Mouse (Mus musculus) layer of hippocampus, postnatal 36 days (tissue): ENCODE data around the gene Zfp949. TPM values are rescaled to one million over a fixed set of nuclear protein-coding genes. Genes with fewer than 3 reads are reported as not detected.
A peak's percentile ranks its signal among the peaks of the same experiment; 100 is the strongest.

Experiments used
- DNase-seq, 2 experiments: peaks; one replicate each; pipeline ENCODE4 v3.0.0; 2022
- total RNA-seq, 2 experiments: library from RNA; stranded (reverse); gene quantifications; 2 replicates each; pipeline ENCODE4 v1.2.3; 2021

The Zfp949 gene
- 10 to 100 TPM; 22.4 to 24.7 TPM for total RNA-seq

DNA sequence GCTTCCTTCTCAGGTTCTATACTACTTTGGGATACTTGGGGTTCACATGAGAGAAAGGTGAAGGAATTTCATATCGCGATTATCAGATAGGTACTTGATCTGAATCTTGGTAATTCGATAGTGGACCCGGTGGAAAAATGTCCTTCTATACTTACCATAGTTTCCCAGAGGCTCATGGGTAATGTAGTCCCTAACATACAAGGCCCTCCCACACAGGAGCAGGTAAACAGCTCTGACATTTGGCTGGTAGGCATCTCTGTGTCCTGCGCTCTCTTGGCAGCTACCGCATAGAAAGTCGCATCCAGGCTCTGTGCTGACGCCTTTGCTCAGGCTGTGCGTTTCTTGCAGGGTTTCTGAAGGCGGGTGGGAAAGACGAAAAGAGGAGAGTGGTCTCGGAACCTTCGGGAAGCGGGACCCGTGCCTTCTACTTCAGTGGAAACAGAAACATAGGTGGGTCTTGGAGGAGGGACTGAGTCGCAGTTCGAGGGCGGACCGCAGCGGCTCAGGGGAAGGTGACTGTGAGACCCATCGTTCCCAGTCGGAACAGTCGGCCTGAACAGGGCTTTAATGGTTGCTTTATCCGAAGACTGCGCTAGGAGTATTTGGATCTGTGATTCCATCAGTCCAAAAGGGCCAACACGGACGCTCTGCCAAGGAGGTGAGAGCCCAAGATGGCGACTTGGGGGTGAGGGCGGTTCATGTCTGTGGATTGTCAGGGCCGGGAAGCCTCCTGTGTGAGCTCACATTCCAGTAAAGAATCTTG is at the start of gene Zfp949:
TSS of gene Zfp949 (plus strand) at position 170 of the 763 bp plus-strand sequence.
- DNase-seq, result peak; percentile 74 to 79

DNA sequence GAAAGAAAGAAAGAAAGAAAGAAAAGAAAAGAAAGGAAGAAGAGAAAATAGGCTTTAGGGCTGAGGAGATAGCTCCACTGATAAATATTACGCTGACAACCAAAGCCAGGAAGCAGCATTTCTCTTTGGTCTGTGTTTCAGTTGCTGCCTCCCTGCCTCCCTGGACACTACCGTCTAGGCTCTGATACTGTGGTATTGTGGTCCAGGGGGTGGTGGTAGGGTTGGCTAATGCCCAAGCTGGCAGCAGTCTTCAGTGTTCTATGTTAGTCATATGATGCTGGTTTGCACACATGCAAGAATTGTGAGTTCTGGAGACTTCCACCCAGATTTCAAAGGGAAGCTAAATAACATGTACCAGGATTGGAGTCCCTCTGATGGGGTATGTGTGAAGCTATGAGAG is 47.7 kb upstream of the Zfp949 start:
- no peak for DNase-seq

DNA sequence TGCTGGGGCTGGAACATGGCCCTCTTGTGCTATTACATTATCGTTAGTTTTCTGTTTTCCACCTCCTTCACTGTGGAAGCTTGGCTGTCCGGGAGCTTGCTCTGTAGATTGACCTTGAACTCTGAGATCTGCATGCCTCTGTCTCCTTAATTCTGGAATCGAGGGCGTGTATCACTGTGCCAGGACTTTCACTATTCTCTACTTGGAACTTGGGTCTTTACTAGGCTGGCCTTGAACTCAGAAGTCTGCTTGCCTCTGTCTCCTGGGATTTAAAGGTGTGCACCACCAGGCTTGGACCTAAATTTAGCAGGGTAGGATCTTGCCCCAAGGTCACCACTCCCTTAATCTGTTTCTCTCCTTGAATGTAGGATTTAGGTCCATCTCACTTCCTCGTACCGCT is 46.0 kb upstream of the Zfp949 start:
- no peak for DNase-seq

DNA sequence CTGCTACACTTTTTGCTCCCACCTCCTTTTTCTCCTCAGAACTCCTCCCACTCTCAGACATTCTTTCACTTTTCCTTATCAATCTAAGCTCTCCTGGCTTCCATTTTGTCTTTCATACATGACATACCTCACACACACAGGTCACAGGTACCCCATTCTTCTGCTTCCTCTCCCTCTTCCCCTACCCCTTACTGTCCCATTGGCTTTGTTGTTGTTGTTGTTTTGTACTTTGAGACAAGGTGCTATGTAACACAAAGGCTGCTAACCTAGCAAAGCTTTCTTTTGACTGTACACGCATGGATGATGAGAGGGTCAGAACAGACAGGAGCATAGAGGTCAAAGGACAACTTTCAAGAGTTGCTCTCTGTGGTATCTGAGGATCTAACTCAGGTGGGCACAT is 32.3 kb upstream of the Zfp949 start:
- no peak for DNase-seq

DNA sequence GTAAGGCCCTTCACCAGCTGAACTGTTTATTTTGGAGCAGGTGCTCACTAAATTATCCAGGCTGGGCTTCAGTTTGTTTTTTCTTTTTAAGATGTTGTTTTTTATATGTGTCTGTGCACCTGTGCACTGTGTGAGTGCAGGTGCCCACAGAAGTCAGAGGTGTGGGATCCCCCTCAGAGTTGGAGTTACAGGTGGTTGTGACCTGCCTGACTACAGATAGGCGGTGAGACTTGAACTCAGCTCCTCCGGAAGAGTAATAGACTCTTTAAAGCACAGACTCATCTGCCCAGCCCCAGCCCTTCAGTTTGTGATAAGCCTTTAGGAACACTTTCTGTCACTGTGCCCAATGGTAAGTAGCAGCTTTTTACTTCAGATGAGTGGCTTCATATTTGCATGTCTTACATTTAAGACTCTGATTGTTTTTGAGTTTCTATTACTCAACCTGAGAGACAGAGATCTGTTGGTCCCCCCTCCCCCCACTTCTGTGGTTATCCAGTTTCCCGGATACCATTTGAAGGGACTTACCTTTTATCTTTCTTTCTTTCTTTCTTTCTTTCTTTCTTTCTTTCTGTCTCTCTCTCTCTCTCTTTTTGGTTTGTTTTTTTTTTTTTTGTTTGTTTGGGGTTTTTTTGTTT is 31.3 kb upstream of the Zfp949 start:
- no peak for DNase-seq

DNA sequence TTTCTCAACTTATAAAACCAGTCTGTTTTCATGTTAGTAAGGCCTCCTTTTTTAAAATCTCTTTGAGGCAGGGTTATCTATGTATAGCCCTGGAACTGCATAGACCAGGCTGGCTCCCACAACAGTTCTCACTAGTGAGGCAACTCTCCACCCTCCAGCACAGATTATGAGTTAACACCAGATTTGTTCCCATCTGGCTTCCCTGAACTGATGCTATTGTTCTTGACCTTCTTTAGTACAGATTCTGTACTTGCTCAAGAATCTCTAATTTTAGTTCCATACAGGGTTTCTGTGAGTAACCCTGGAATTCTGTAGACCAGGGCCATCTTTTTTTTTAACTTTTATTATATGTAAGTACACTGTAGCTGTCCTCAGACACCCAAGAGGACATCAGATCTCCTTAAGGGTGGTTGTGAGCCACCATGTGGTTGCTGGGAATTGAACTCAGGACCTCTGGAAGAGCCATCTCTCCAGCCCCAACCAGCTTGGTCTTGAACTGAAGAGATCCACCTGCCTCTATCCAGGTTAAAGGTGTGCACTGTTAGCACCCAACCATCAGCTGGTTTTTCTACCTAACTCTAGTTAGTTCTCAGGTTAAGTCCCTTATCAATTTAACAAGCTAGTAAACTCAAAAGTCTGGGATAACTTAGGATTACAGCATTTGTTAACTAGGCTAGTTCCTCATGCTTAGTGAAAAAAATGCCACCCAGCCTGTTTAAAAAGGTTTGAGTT is 28.3 kb upstream of the Zfp949 start:
- no peak for DNase-seq

DNA sequence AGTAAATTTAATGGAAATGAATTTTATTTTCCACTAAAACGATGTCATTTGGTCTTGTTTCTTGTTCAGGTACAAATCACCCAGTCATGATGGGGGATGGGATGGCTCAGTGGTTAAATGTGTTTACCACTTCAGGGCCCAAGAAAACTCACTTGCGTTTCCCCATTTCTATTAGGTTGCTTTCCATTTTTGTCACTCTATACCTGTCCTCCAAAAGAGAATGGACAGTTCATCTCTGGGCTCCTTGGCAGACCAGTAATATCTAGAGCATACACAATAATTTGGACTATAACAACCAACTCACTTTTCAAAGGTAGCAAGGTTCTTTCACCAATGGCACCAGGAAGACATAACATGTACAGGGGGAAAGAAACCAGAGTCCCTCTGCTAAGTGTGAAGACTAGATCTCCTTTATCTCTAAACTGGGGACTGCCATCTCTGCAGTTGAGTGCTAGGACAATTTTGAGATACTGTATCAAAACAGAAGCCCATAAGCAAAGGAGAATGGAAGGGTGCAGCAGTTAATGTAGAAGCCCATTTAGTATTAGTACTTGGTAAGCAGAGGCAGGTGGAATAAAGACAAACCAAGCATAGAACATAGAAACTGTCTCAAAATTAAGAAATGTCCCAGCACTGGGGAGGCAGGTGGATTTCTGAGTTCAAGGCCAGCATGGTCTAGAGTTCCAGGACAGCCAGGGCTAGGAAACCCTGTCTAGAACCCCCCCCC is 27.5 kb upstream of the Zfp949 start:
- no peak for DNase-seq

DNA sequence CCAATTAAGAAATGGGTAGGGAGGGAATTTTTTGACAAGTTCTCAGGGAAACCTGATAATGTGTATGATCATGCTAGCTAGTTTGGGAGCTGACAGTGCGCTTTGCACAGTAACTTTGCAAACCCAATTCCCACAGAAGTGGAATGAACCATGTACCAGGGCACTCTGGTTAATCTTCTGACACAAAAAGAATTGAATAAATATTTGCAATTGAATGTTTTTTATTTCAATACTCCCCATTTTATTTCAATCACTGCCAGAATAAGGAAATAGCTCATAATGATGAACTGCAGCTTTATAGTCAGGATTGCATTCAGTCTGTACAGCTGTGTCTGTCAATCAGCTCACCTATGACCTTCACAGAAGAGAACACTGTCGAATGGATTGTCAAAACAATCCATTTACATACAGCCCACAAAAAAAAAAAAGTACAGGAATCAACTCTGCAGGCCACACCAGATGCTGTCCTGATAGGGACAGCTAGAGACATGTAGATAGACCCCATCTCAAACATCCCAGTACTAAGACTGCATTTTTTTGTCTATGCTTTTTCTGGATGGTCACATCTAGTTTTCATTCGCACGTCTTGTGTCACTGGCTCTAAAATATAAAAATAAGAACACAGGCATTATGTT is 26.9 kb upstream of the Zfp949 start:
- DNase-seq, result no peak

DNA sequence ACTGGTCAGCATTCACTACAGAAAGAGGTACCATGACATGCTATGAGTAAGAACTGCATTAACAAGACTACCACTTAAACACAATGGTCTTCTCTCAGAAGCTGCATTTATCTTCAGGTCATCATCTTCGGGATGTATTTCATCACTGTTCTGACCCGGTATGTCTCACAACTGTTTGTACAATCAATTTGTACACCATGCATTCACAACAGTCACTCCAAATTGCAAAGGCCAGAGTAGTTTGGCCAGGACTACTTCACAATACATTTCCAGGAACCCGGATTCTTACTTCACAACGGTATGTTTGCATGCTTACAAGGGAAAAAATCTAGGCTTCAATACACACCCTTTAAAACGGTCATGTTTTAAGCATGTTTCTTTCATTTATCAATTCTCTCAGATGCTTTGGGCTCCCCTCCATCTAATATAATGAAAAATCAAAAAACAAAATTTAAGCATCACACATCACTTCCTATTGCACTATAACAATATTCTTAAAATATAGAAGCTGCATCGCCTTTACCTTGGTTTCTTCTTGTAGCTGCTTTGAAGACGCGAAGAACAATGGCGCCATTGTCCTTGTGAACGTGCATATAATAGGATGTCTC is 25.8 kb upstream of the Zfp949 start:
- no peak for DNase-seq

DNA sequence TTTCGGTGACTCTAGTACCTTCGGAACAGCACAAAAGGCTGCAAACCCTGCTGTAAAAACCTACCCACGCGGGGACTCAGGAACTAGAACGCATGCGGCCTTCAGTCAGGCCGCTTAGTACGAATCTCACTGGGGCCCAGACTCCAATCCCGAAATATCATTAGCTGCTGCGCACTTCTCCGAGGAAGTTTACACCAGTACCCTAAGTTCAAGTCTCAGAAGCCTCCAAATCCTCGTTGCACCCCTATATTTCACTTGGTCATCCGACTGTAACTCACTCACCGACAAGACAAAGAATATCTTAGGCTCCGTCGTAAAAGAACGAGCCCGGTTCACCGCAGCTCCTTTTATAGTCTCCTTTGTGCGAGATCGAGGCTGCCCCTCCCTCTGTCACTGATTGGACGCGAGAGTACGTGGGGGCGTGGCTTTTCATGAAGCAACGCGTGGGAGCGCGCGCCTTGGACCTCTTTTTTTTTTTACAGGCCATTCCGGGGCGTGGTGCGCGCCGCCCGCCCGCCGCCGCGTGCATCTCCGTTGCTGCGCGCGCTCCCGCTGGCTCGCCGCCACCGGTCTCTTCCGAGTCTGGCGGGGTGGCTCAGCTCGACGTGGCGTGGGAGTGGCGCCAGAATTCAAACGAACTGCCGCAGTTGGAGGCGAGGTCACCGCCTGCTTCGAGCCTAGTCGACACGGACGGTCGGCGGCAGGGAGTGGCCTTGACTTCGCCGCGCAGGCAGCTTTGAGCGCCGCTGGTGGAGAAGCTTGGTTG is 25.1 kb upstream of the Zfp949 start:
- DNase-seq, result peak; percentile 92 to 93

DNA sequence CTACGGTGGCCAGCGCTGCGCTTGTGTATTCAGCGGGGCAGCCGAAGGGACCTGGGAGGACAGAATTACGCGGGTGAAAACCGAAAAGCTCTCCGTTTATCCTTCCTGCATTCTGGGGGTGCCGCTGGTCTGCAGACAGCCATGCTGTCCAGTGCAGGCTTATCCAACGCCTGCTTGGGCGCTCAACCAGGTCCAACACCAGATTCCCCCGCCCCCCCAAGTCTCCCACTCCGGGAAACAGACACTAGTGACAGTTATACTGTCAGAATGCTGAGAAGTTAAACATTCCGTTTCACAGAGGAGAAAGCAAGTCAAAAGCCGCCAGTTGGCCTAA is 24.5 kb upstream of the Zfp949 start:
- DNase-seq, result no peak

DNA sequence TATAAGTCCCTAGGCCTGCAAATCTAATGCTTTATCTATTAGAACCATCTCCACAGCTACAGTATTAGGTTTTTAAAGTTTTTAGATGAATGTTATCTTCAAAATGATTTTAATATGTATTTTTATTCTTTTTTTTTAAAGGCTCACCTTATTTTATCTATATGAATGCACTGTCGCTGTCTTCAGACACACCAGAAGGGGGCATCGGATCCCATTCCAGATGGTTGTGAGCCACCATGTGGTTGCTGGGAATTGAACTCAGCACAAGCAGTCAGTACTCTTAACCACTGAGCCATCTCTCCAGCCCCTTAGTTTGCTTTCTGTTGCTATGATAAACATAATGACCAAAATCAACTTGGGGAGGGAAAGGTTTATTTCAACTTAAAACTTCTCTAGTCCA is 23.5 kb upstream of the Zfp949 start:
- DNase-seq, result no peak

DNA sequence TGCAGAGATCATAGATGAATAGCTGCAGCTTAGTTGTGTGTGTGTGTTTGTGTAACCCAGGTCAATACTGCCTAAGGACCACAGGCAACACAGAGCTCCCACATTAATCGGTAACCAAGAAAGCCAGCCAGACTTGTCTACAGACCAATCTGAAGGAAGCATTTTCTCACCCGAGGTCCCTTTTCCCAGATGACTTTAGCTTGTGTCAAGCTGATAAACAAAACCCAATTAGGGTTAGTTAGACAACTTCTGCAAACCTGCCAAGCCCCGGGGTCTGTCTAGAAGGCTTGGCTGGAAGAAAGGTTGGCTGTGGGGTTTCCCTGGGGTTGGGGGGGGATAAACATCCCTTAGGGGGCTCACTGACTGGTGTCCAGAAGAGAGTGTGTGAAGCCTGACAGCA is 23.0 kb upstream of the Zfp949 start:
- DNase-seq, result no peak

DNA sequence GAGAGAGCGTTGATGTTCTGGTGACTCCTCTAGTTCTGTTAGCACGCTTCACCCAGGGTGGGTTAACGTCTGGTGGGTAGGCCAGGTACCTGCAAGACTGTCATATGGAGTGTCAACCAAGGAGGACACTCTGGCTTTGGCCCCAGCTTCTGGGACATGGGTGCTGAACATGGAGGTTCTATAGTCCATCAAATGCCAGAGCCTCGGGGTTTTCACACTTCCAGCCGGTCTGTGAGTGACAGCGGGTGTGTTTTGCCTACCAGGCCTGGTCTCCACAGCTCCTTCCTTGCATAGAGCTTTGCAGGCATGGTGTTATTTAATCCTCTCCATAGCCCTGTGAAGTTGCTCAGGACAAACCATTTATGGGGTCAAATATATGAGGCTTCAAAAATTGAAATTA is 22.5 kb upstream of the Zfp949 start:
- no peak for DNase-seq

DNA sequence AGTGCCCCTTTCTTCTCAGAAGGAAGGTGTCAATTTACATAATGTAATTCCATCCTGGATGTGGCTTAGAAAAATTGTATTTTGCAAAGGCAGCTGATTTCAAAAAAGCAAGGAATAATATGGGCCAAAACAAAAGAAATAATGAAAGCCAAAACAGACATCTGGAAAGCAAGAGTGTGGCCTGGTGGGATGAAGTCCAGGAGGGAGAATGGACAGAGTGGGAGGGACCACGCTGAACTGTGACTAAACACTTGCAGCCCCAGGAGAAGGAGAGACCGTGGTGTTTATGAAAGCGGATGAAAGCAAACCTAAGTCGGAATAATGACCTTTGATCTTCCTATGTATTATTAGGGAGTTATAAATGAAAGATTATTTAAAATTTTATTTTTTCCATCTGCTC is 19.9 kb upstream of the Zfp949 start:
- DNase-seq, result no peak

DNA sequence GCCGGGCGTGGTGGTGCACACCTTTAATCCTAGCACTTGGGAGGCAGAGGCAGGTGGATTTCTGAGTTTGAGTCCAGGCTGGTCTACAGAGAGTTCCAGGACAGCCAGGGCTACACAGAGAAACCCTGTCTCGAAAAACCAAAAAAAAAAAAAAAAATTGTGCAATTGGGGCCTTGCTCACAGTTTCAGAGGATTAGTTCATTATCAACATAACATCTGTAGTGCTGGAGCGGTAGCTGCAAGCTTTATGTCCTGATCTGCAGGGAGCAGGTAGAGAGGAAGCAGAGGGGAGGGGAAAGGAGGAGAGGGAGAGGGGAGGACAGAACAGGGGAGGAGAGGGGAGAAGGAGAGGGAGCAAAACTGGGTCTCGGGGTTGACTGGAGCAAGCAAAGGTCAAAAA is 19.1 kb upstream of the Zfp949 start:
- no peak for DNase-seq

DNA sequence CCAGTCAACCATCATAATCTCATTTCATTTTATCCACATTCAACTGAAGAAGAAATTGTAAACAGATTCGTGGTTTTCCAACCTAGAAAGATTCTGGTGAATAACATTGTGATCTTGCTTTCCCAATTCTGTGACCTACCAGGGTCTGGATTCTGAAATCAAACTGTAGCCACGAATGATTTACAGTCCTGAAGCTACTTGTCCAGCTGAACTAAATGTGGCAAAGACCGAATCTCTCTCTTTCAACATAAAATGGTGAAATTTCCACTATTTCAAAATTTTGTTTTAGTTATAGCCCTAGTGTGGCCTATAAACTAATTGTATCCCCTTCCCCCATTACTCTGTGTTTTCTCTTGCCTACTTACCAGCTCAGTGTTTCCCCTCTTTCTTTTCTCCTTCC is 18.2 kb upstream of the Zfp949 start:
- no peak for DNase-seq

DNA sequence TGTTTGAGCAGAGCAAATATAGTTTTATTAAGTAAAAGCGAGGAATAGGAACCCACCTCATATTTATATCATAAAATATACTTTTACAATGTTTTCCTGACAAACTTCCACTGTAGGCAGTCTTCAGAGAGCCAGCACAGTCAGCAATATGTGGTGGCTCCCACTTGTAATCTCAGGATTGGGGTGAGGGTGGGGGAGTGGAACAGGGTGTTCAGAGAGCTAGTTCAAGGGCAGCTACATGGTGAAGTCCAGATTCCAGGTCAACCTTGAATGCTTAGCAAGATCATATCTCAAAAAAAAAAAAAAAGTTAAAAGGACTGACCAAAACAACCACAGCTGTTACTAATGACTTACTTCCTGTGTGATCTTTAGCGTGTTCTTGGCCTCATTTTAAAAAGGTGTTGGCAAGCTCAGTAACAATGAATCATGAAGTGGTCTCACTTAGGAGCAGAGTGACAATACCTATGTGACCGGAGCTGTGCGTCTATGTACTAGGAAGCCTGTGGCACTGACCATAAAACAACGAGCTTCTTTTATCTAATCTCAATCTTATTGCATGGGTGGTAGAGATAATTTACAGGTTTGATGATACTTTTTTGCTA is 17.7 kb upstream of the Zfp949 start:
- DNase-seq, result no peak

DNA sequence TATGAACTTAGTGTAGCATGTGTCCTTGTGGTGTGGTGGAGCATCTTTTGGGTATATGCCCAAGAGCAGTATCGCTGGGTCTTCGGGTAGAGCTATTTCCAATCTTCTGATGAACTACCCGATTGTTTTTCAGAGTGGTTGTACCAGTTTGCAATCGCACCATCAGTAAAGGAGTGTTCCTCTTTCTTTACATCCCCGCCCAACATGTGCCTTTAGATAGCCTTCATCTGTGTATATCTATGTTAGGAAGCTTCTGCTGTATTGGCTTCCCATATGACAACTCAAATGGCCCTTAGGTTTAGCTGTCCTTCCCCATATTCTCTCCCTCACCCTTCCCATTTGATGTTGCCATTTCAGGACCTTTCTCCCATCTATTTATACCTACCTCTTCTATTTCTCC is 13.7 kb upstream of the Zfp949 start:
- no peak for DNase-seq

DNA sequence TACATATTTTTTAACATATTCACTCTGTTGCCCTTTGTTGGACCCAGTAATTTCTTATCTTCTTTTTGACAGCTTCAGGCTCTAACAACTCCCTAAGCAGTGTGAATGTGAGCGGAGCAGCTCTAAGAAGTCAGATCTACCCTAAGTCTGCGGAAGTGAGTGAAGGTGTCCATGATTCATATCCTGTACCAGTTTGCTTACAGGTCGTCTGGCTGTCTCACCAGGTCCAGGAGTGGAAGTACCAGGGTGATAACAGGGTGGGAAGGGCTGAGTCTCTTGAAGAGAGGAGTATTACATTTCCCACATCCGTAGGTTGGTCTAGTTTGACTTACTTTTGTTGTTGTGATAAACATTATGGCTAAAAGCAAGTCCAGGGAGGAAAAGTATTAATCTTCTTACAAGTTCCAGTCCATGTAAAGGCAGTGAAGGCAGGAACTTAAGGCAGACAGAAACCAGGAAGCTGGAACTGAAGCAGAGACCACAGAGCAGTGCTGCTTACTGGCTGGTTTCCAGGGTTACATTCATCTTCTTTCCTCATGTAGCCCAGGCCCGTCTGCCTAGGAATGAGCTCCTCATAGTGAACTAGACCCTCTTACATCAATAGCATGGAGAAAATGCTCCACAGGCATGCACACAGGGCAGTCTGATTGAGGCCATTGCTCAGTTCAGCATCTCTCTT is 8.1 kb upstream of the Zfp949 start:
- no peak for DNase-seq
